Mouse (Mus musculus): ENCODE results near the gene 2210016L21Rik. TPM values are rescaled to one million over a fixed set of nuclear protein-coding genes. Genes with fewer than 3 reads are reported as not detected.
"Not testable (repeated sequence)": the region's sequence is repeated elsewhere in the genome, so short reads cannot be mapped to it uniquely, and the experiment has no call there.

2210016L21Rik gene
- polyA plus RNA-seq, 1 experiment from 2014 or later: 69.2 TPM

DNA sequence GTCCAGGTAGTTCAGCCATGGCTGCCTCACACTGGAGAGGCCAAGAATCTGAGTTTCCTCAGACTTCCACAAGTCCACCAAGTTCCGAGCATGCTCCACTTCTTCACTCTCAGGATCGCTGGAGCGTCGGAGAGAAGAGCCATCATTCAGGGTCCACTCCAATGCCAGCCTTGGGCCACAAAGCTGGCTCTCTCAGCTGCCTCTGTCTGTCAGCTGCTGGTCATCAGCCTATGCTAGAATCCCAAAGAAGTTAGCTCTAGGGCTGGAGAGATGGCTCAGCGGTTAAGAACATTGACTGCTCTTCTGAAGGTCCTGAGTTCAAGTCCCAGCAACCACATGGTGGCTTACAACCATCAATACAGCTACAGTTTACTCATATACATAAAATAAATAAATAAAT, 24.6 kb upstream of the 2210016L21Rik start:
- not testable (repeated sequence) for H3K9me3 ChIP-seq; H3K27me3 ChIP-seq; ATAC-seq (ENCODE audit: insufficient number of reproducible peaks, insufficient read depth, low FRiP score, low TSS enrichment, low read depth); H3K4me3 ChIP-seq; H3K4me2 ChIP-seq; H3K36me3 ChIP-seq; H3K27ac ChIP-seq; H3K9ac ChIP-seq
- WGBS: 90% methylated on average over 5 of the region's 5 CpGs
- 0 out of 2 replicates have a peak, but pooled peaks cover 12% of the 10 kb centered on the region for H3K4me1 ChIP-seq

DNA sequence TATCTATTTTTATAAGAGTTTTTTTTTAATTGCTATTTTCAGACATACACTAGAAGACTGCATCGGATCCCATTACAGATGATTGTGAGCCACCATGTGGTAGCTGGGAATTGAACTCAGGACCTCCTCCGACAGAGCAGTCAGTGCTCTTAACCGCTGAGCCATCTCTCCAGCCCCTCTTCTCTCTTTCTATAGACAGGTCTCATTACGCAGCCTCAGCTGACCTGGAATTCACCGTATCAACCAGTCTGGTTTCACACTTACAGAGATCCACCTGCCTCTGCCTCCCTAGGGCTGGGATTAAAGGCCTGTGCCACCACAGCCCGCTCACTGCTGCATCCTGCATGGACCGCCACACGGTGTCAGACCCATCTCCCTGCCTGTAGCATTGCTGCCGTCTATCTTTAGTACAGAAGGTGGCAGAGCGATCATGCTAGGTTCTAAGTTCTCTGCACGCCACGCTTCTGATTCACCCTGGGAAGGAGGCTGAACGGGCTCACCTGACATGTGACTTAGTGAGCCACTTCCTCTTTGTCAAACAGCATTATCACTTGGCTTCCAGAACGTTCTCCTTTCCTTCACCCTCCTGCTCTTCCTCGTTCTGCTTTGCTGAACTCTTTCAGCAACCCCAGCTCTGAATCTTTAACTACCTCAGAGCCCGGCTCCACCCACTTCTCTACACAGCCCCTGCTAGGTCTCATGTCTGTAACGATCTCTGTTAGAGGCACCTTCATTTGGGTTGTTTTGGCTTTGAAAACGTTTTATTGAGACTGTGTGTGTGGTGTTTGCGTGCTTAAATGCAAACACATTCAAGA, 20.2 kb upstream of the 2210016L21Rik start:
- Histone ChIP-seq H3K9ac (no peak overlapping the region), H3K9me3 (no peaks in the 10 kb centered on the region), H3K27me3 (no peaks in the 10 kb centered on the region), H3K36me3 (no peaks in the 10 kb centered on the region), H3K4me2 (no peak overlapping the region), H3K27ac (no peak overlapping the region), H3K4me3 (no peak overlapping the region), H3K4me1 (0 out of 2 replicates have a peak, but pooled peaks cover 12% of the 10 kb centered on the region)
- ATAC-seq (ENCODE audit: insufficient number of reproducible peaks, insufficient read depth, low FRiP score, low TSS enrichment, low read depth): no peak
- 73% methylated on average over 19 of the region's 19 CpGs for WGBS

DNA sequence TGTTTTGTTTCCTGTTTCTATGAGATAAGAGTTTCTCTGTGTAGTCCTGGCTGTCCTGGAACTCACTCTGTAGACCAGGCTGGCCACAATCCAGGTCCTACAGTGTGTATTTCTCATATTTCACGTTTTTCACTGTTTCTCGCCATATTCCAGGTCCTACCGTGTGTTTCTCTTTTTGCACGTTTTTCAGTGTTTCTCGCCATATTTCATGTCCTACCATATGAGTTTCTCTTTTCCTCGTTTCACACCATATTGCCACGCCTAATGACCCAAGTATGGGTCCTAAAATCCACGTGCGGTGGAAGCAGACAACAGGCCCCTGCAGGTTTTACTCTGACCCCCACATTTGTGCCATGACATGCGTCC, 19.6 kb upstream of the 2210016L21Rik start:
- Histone ChIP-seq H3K27me3 (no peaks in the 10 kb centered on the region), H3K9me3 (no peaks in the 10 kb centered on the region), H3K4me2 (no peak overlapping the region), H3K4me1 (0 out of 2 replicates have a peak, but pooled peaks cover 12% of the 10 kb centered on the region), H3K36me3 (no peaks in the 10 kb centered on the region), H3K9ac (no peak overlapping the region), H3K4me3 (no peak overlapping the region), H3K27ac (no peak overlapping the region)
- ATAC-seq (ENCODE audit: insufficient number of reproducible peaks, insufficient read depth, low FRiP score, low TSS enrichment, low read depth): no peak
- WGBS: 60% methylated on average over 10 of the region's 10 CpGs

DNA sequence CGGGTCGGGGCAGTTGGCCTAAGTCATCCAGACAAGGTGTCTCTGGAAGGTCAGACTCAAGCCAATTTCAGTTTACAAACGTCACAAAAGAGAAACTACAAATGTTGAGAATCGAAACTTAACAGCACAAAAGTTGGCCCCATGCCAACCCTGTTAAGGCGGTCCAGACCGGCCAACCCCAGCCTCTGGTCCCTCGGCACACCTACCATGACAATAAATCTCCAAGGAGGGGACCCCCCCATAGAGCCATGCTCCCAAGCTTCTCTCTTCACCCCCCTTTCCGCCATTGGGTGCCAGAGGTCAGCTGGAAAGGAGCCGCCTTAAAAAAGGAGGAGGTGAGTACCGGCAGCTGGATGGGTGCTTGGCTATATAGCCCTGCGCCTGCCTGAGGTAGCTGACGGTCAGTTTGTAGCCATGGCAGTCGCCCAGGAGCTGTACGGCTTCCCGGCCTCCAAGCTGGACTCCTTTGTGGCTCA, 18.9 kb upstream of the 2210016L21Rik start, which contains the start of gene Oasl1:
Gene Oasl1, plus strand, starts transcription at position 243 of the 476 bp plus-strand sequence.
- 0 out of 2 replicates have a peak, but pooled peaks cover 12% of the 10 kb centered on the region for H3K4me1 ChIP-seq
- peak within 1 kb of the TSS; percentile 17 for H3K4me3 ChIP-seq
- H3K36me3 ChIP-seq: no peaks in the 10 kb centered on the region
- 47% methylated on average over 15 of the region's 15 CpGs for WGBS
- peak within 1 kb of the TSS; percentile 51 for H3K4me2 ChIP-seq
- no peak for ATAC-seq (ENCODE audit: insufficient number of reproducible peaks, insufficient read depth, low FRiP score, low TSS enrichment, low read depth)
- H3K27me3 ChIP-seq: no peaks in the 10 kb centered on the region
- peak within 1 kb of the TSS; percentile 41; the same call in 1 of the 2 replicates for H3K9ac ChIP-seq
- H3K27ac ChIP-seq: 0 out of 2 replicates have a peak within 1 kb of the TSS, but pooled peaks have one; percentile 4
- H3K9me3 ChIP-seq: no peaks in the 10 kb centered on the region

DNA sequence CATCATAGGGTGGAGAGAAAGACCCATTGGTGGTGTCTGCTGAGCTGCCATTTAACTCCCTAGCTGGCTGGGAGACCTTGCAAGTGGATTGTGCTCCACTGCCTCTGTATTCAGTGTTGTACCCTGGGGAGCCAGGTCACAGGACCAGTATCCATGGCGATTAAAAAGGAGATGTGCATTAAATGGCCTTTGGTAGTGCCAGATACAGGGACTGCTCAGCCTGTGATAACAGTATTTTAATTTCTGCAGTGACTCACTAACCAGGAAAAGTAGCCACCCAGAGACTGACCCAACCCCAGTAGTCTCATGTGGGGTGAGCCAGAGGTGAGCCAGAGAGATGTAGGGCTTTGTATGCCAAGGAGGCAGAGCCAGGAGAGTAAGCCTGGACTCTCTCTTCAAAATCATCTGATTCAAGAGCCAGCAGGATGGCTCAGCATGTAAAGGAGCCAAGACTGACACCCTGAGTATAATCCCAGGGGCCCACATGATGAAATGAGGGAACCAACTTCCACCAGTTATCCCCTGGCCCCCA, 15.7 kb upstream of the 2210016L21Rik start:
- H3K9me3 ChIP-seq: no peaks in the 10 kb centered on the region
- ATAC-seq (ENCODE audit: insufficient number of reproducible peaks, insufficient read depth, low FRiP score, low TSS enrichment, low read depth): no peak
- no peaks in the 10 kb centered on the region for H3K27me3 ChIP-seq
- H3K4me1 ChIP-seq: 0 out of 2 replicates have a peak, but pooled peaks cover 12% of the 10 kb centered on the region
- no peak overlapping the region for H3K27ac ChIP-seq
- no peaks in the 10 kb centered on the region for H3K36me3 ChIP-seq
- H3K9ac ChIP-seq: no peak overlapping the region
- 76% methylated on average over 1 of the region's 1 CpGs for WGBS
- H3K4me3 ChIP-seq: no peak overlapping the region
- H3K4me2 ChIP-seq: no peak overlapping the region

DNA sequence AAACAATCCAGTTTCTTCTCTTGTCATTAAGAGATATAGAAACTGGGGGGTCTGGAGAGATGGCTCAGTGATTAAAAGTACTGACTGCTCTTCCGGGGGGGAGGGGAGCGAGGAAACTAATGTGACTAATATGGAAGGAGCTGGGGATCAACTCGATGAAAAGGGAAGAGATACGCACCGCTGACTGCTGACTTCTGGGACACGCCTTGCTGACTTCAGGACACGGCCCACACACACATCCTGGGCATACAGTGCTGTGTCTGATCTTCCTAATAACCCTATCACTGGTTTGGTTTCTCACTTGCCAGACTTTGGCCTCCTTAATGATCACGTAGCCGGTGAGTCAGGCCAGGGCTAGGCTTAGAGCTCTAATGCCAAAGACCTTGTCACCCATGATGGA, 15.2 kb upstream of the 2210016L21Rik start:
- 84% methylated on average over 9 of the region's 9 CpGs for WGBS
- no peak overlapping the region for H3K9ac ChIP-seq
- no peak overlapping the region for H3K4me3 ChIP-seq
- no peak overlapping the region for H3K4me2 ChIP-seq
- 0 out of 2 replicates have a peak, but pooled peaks cover 12% of the 10 kb centered on the region for H3K4me1 ChIP-seq
- H3K27ac ChIP-seq: no peak overlapping the region
- no peak for ATAC-seq (ENCODE audit: insufficient number of reproducible peaks, insufficient read depth, low FRiP score, low TSS enrichment, low read depth)
- no peaks in the 10 kb centered on the region for H3K36me3 ChIP-seq
- H3K27me3 ChIP-seq: no peaks in the 10 kb centered on the region
- no peaks in the 10 kb centered on the region for H3K9me3 ChIP-seq

DNA sequence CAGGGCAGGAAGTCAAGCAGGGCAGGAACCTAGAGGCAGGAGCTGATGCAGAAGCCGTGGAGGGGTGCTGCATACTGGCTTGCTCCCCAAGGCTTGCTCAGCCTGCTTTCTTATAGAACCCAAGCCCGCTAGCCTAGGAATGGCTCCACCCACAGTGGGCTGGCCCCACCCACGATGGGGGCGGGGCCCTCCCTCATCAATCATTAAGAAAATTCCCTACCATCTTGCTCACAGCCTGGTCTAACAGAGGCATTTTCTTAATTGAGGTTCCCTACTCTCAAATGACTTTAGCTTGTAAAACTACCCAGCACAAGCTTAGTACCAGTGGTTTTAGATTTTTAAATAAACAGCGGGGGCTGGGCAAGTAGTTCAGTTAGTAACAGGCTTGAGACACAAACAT, 10.3 kb upstream of the 2210016L21Rik start:
- no peak overlapping the region for H3K4me3 ChIP-seq
- 47% methylated on average over 5 of the region's 5 CpGs for WGBS
- no peaks in the 10 kb centered on the region for H3K36me3 ChIP-seq
- H3K27ac ChIP-seq: no peak overlapping the region
- no peak for ATAC-seq (ENCODE audit: insufficient number of reproducible peaks, insufficient read depth, low FRiP score, low TSS enrichment, low read depth)
- H3K4me2 ChIP-seq: no peak overlapping the region
- H3K9ac ChIP-seq: no peak overlapping the region
- H3K9me3 ChIP-seq: no peaks in the 10 kb centered on the region
- H3K4me1 ChIP-seq: no peaks in the 10 kb centered on the region
- H3K27me3 ChIP-seq: no peaks in the 10 kb centered on the region

DNA sequence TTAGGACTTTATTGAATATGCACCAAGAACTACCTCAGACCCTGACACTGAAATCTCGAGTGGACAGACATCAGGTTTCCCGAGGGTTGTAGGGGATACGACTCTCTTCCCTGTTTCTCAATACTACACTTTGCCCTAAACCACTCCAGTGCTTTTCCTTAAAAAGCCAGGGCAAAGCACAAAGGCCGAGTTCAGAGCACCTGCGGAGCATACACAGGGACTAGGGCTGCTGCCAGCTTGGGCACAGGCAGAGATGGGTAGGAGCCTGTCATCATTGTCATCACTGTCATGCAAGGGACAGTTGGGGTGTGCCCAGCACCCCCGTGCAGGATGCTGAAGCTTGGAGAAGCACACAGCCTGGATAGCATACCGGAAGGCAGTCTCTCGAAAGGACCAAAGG, 8.8 kb upstream of the 2210016L21Rik start:
- no peaks in the 10 kb centered on the region for H3K9me3 ChIP-seq
- H3K4me3 ChIP-seq: no peak overlapping the region
- no peak overlapping the region for H3K4me2 ChIP-seq
- H3K4me1 ChIP-seq: no peaks in the 10 kb centered on the region
- WGBS: 79% methylated on average over 8 of the region's 8 CpGs
- H3K27ac ChIP-seq: no peak overlapping the region
- no peaks in the 10 kb centered on the region for H3K36me3 ChIP-seq
- ATAC-seq (ENCODE audit: insufficient number of reproducible peaks, insufficient read depth, low FRiP score, low TSS enrichment, low read depth): no peak
- no peaks in the 10 kb centered on the region for H3K27me3 ChIP-seq
- H3K9ac ChIP-seq: no peak overlapping the region

DNA sequence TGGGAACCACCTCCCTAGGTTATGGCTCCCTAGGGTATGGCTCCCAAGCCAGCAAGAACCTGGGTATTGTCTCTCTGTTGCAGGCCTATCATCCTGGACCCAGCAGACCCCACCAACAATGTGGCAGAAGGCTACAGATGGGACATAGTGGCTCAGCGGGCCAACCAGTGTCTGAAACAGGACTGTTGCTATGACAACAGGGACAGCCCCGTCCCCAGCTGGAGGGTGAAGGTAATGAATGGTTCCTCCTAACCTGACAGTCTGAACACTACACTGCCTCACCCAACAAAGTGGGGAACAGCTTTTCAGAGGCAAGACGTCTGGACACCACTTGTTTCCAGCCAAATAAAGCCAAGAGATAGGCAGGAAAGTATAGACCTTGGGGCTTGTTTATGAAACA, 6.1 kb upstream of the 2210016L21Rik start:
- H3K4me2 ChIP-seq: no peak overlapping the region

DNA sequence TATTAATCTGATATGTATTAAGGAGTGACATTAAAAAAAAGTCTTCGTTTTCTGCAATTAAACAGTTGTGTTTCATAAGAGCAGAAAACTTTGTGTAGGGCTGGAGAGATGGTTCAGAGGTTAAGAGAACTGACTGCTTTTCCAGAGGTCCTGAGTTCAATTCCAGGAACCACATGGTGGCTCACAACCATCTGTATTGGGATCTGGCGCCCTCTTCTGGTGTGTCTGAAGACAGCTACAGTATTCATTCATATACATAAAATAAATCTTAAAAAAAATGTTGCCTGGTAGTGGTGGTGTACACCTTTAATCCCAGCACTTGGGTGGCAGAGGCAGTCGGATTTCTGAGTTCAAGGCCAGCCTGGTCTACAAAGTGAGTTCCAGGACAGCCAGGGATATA, 820 bp upstream of the 2210016L21Rik start:
- not testable (repeated sequence) for H3K9me3 ChIP-seq; ATAC-seq (ENCODE audit: insufficient number of reproducible peaks, insufficient read depth, low FRiP score, low TSS enrichment, low read depth); H3K27me3 ChIP-seq; H3K4me1 ChIP-seq; H3K36me3 ChIP-seq; H3K9ac ChIP-seq; H3K27ac ChIP-seq
- WGBS: 54% methylated on average over 3 of the region's 3 CpGs
- Histone ChIP-seq H3K4me3 (peak overlapping the region; percentile 72; the same call in 1 of the 2 replicates), H3K4me2 (peak overlapping the region; percentile 71; the same call in 1 of the 2 replicates)

More for the DNA sequence above, 6.1 kb upstream of the 2210016L21Rik start:
- H3K27ac ChIP-seq: no peak overlapping the region
- no peaks in the 10 kb centered on the region for H3K36me3 ChIP-seq
- ATAC-seq (ENCODE audit: insufficient number of reproducible peaks, insufficient read depth, low FRiP score, low TSS enrichment, low read depth): no peak
- no peak overlapping the region for H3K9ac ChIP-seq
- no peak overlapping the region for H3K4me3 ChIP-seq
- no peaks in the 10 kb centered on the region for H3K27me3 ChIP-seq
- WGBS: 36% methylated on average over 3 of the region's 3 CpGs
- H3K9me3 ChIP-seq: peaks cover 5% of the 10 kb centered on the region; the same call in 1 of the 2 replicates
- H3K4me1 ChIP-seq: no peaks in the 10 kb centered on the region

DNA sequence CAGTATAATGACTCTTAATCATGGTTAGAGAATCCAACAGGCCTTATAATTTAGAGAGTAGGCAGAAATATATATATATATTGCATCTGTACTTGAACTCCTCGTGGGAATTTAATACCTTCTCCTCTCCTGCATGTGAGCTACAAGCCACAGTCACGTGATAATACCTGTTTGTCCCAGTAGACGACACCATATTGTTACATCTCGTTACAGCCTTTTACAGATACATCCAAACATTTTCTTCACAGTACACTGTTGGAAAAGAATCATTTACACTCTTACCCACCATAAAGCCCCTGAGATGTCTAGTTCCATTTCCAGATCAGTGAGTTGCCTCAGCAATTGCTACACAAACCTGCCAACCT, 790 bp downstream of the 2210016L21Rik start:
- Histone ChIP-seq H3K36me3 (peaks cover 23% of the 10 kb centered on the region), H3K9me3 (peaks cover 5% of the 10 kb centered on the region; the same call in 1 of the 2 replicates), H3K4me3 (peak overlapping the region; percentile 72)

DNA sequence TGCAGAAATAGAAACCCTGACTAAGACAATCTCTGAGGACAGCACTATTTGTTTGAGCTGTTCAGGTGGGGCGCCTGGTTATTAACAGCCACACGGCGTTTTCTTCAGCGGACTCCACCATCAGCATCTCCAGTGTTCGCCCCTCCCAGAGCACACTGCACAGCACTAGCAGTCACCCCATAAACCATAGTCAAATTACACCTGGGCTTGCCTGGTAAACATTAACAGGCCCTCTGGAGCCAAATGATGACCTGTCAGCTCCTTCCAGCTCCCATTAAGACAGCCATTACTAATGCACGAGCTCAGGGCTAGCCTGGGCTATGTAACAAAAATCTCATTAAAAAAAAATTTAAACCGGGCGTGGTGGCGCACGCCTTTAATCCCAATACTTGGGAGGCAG, 3.1 kb downstream of the 2210016L21Rik start:
- H3K4me1 ChIP-seq: peaks cover 9% of the 10 kb centered on the region
- ATAC-seq (ENCODE audit: insufficient number of reproducible peaks, insufficient read depth, low FRiP score, low TSS enrichment, low read depth): no peak
- no peaks in the 10 kb centered on the region for H3K9me3 ChIP-seq
- WGBS: 95% methylated on average over 10 of the region's 10 CpGs
- no peak overlapping the region for H3K4me3 ChIP-seq
- no peaks in the 10 kb centered on the region for H3K27me3 ChIP-seq
- peaks cover 46% of the 10 kb centered on the region for H3K36me3 ChIP-seq
- no peak overlapping the region for H3K4me2 ChIP-seq
- H3K27ac ChIP-seq: no peak overlapping the region
- H3K9ac ChIP-seq: no peak overlapping the region

More for the DNA sequence above, 790 bp downstream of the 2210016L21Rik start:
- Histone ChIP-seq H3K27ac (peak overlapping the region; percentile 86; the same call in 1 of the 2 replicates), H3K4me1 (peaks cover 9% of the 10 kb centered on the region), H3K27me3 (no peaks in the 10 kb centered on the region), H3K4me2 (peak overlapping the region; percentile 71), H3K9ac (peak overlapping the region; percentile 87)
- ATAC-seq (ENCODE audit: insufficient number of reproducible peaks, insufficient read depth, low FRiP score, low TSS enrichment, low read depth): no peak
- 31% methylated on average over 4 of the region's 4 CpGs for WGBS
